Mouse (Mus musculus): Measurements from ENCODE around the gene Capns1.
"Not testable (repeated sequence)": the region's sequence is repeated elsewhere in the genome, so short reads cannot be mapped to it uniquely, and the experiment has no call there.

The Capns1 gene

GRCm38 (mm10) chr7:30202895-30203690, 4.5 kb upstream of the Capns1 start:
- DNase-seq (ENCODE audit: extremely low spot score, low read depth, low spot score) = no peak

DNA sequence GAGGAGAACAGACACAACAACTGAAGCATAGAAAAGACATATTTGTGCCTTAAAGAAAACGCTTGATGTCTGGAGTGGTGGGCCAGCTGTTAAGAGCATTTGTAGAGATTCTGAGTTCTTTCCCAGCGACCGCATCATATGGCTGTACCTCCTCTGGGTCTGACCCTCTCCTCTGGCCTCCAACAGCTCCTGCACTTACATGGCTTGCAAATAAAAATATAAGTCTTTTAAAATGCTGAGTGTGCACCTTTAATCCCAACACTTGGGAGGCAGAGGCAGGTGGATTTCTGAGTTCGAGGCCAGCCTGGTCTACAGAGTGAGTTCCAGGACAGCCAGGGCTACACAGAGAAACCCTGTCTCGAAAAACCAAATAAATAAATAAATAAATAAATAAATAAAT, 2.0 kb upstream of the Capns1 start:
- not testable (repeated sequence) for DNase-seq (ENCODE audit: extremely low spot score, low read depth, low spot score)

DNA sequence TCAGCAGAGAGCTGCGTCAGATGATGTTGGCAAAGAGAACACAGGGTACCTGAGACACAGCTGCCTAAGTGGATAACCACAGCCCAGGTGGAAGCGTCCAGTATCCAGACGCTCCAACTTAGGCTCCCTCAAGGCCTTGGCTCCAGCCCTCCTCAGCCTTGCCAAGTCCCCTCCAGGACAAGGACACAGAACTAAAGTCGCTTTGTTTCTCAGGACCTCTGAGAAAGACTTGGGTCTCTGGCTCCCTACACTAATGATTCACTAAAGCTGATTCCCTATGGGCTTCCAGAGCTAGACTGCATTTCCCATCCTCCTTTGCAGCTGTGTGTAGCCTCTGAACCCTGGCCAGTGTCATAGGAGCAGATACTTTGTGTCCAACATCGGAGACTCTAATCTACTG, 1.6 kb upstream of the Capns1 start:
- no peak for DNase-seq (ENCODE audit: extremely low spot score, low read depth, low spot score)

DNA sequence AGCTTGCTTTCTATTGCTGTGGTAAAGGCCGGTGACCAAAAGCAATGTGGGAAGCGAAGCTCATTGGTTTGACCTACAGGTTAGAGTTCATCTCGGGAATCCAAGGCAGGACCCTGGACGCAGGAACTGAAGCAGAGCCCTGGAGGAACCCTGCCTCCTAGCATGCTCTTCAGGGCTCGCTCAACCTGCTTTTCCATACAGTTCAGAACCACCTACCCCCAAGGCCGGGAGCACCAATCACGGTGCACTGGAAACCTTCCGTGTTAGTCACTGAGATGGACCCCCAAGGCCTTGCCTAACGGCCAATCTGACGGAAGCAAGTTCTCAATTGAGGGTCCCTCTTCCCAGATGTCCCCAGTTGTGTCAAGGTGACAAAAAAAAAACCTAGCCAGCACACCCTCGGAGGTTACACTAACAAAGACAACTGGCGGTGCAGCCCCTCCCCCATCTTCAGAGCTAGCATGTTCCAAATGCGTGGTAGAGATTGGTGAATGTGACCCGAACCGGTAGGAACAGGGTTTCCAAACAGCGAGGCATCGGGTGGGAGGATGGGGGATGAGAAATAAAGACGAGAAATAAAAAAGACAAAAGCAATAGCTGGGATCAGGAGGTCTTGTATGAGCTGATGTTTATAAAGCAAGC, 1.0 kb upstream of the Capns1 start:
- DNase-seq (ENCODE audit: extremely low spot score, low read depth, low spot score) = no peak

GRCm38 (mm10) chr7:30197592-30198129, 950 bp downstream of the Capns1 start:
- DNase-seq (ENCODE audit: extremely low spot score, low read depth, low spot score) = no peak

DNA sequence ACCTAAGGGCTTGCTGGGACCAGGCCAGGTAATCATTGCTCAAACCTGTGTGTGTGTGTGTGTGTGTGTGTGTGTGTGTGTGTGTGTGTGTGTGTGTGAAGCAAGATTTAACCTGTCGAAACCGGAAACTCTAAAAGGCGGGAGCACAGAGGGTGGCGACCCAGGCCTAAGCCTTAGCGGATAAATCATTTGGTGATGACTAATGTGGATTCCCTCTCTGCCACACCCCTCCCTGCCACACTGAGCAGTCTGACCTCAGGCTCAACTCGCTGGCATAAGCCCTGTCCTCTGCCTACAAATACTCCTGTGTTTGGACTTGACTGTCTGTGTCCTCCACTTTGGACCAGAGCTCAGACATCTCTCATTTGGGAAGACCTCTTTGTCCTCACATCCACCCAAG, 2.4 kb downstream of the Capns1 start:
- DNase-seq (ENCODE audit: extremely low spot score, low read depth, low spot score) = no peak

DNA sequence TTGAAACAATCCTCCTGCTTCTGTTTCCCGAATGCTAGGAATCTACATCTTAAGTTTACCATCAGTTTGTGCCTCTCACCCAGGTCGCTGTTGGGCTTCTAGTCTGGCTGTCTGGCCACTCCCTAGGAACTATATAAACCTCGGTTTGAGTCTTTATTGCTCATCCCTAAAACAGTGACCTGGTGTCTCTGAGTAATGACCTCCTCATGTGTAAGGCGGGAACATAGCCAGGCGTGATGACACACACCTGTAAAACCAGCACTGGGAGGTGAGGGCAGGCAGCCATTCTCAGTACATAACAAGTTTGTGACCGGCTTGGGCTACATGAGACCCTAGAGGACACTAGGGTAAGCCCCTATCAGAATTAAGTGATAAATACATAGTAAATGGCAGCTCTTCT, 3.1 kb downstream of the Capns1 start:
- no peak for DNase-seq (ENCODE audit: extremely low spot score, low read depth, low spot score)

DNA sequence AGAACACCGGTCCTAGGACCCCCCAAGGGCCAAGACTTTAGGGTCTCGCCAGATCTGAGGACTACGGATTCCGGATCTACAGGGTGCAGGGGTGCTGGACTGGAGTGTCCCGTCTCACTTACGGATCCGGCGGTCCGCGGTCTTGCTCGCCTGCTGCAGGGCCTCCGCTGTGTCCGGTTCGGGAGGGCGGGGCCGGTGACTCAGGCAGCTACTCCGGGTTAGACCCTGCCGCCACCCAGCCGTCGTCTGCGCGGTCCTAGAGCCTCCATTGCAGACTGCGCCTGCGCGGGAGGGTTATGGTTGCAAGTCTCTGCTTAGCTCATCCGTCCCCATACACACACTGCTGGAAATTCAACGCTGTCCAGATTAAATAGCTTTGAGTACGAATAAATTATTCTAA, 3.7 kb downstream of the Capns1 start:
- peak; percentile 66 for DNase-seq (ENCODE audit: extremely low spot score, low read depth, low spot score)

DNA sequence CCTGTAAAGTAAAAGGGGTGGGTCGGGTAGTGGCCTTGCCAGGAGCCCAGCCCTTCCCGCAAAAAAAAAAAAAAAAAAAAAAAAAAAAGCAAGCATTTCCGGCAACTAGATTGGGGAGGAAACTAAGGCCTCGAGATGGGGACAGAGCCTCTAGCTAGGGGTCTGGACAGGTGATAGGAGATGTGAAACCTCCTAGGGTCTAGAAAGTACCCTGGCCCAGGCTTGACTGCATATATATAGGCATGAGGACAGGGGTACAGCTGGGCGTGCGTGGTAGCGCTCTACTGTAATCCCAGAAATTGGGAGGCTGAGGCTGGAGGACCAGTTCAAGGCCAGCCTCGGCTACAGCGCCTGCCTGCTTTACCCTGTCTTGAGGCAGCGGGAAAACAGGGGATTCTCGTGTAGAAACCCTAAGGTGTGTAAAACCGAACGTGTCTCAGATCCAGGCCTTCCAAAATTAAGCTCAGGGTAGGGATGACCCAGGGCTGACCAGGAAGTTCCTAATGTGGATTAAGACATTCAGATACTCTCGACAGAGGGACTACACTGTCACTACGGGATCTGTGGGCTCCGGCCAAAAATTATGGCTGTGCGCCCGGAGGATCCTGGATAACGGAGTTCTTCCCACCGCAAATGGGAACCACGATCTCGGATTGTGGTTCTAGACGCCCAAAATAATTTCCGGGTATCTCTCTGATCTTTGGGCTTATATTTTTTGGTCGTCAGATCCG, 4.3 kb downstream of the Capns1 start:
- DNase-seq (ENCODE audit: extremely low spot score, low read depth, low spot score) = no peak

- DNase-seq (ENCODE audit: extremely low spot score, low read depth, low spot score) = no peak
Measured at GRCm38 (mm10) chr7:30193581-30194100, 5.0 kb downstream of the Capns1 start.

GRCm38 (mm10) chr7:30193013-30193412, 5.6 kb downstream of the Capns1 start:
- no peak for DNase-seq (ENCODE audit: extremely low spot score, low read depth, low spot score)

GRCm38 (mm10) chr7:30192088-30192487, 6.5 kb downstream of the Capns1 start:
- DNase-seq (ENCODE audit: extremely low spot score, low read depth, low spot score) = no peak

GRCm38 (mm10) chr7:30189116-30189491, 9.5 kb downstream of the Capns1 start:
- no peak for DNase-seq (ENCODE audit: extremely low spot score, low read depth, low spot score)

GRCm38 (mm10) chr7:30188344-30189115, 10.1 kb downstream of the Capns1 start:
- no peak for DNase-seq (ENCODE audit: extremely low spot score, low read depth, low spot score)

DNA sequence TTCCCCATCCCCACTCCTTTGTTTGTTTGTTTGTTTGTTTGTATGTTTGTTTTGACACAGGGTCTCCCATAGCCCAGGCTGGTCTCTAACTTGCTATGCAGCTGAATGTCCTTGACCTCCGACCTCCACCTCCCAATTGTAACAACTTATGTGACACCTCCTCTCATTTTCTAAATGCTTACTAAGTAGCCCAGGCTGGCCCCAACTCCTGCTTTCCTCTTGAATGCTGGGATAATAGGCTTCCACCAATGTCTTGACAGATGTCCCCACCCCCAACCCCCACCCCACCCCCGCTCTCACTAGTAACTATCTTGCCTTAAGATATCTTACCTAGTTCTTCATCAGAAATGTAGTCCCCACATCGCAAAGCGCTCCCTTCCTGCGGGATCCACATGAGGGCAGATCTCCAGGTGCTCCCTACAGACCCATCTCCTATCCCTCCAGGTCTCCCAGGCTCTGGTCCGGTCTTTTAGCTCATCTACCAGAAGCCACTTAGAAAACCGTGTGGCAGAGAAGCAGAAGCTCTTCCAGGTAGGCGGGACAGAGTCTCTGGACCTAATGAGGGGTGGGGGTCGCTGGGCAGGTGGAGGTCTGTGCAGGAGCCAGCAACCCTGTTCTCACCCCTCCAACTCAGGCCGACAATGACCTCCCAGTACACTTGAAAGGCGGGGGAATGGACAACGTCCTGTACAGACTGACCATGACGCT, 13.8 kb downstream of the Capns1 start:
- DNase-seq (ENCODE audit: extremely low spot score, low read depth, low spot score) = no peak

DNA sequence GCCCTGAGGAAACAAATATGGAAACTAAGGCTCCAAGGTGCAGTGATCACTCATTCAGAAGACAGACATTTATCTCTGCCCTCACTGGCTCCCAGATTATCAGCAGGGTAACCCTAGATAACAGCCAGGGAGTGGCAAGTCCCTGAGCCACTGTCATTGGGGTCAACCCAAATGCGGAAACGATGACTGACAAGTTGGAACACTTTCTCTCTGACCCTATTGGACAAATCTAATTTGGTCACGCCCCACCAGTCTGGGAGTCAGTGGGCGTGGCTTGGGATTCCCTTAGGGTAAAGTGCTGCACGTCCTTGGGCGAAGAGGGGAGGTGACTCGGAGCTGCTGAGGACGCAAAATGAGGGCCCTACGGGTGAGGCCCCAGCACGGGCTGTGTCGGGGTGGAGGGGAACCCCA, 14.7 kb downstream of the Capns1 start, which contains the start of gene Cox7a1:
Cox7a1 (plus strand) TSS at position 266 of the 411 bp plus-strand sequence.
- no peak for DNase-seq (ENCODE audit: extremely low spot score, low read depth, low spot score)

GRCm38 (mm10) chr7:30183189-30183588, 15.4 kb downstream of the Capns1 start:
- DNase-seq (ENCODE audit: extremely low spot score, low read depth, low spot score) = not testable (repeated sequence)

GRCm38 (mm10) chr7:30181929-30182328, 16.7 kb downstream of the Capns1 start:
- DNase-seq (ENCODE audit: extremely low spot score, low read depth, low spot score) = not testable (repeated sequence)

DNA sequence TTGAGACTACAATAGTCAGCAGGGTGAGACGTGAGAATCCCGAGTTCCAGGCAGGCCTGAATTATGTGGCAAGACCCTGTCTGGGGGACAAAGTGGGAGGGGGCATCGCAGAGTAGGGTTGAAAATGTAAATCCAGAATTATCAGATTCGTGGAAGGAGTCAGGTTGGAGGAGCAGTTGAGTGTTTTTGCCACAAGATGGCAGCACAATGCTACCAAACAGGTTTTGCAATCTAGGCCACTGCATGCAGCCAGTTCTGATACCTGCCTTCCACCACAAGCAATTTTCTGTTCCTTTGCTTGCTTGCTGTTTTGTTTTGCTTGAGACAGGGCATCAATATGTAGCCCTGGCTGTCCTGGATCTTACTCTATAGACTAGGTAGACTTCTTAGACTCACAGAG, 17.3 kb downstream of the Capns1 start:
- peak; percentile 74 for DNase-seq (ENCODE audit: extremely low spot score, low read depth, low spot score)

DNA sequence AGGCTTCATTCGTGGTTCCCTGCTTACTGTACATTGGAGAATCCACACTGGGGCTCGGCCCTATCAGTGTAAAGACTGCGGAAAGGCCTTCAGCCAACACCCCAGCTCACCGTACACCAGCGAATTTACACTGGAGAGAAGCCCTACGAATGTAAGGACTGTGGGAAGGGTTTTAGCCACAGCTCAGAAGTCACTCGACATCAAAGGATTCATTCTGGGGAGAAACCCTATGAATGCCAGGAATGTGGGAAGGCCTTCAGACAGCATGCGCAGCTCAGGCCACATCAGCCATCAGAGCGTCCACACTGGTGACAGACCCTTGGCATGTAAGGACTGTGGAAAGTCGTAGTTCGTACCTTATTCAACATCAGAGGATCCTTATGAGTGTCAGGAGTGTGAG, 20.4 kb downstream of the Capns1 start:
- DNase-seq (ENCODE audit: extremely low spot score, low read depth, low spot score) = no peak

Measured in hindlimb bud, embryonic 11.5 days (tissue).